Mouse (Mus musculus) myocyte (in vitro differentiated cells): ENCODE measurements around the gene Mnat1. TPM values are rescaled to one million over a fixed set of nuclear protein-coding genes. Genes with fewer than 3 reads are reported as not detected.

ENCODE experiments used
- H3K27me3 ChIP-seq: one replicate; pipeline ENCODE4 v1.6.1; 2011; ENCODE audit not compliant: control insufficient read depth, insufficient read depth, insufficient read length
- H3K36me3 ChIP-seq: one replicate; pipeline ENCODE4 v1.6.1; 2011; ENCODE audit not compliant: control insufficient read depth, insufficient read depth
- H3K4me2 ChIP-seq: one replicate; pipeline ENCODE4 v1.6.1; 2011; ENCODE audit warnings: low read depth, control low read depth
- H3K4me3 ChIP-seq: one replicate; pipeline ENCODE4 v1.5.1; 2011; ENCODE audit warnings: mild to moderate bottlenecking, control low read depth, moderate library complexity
- H3K79me2 ChIP-seq: one replicate; pipeline ENCODE4 v1.6.1; 2011; ENCODE audit not compliant: control insufficient read depth, insufficient read depth
- H3ac ChIP-seq: one replicate; pipeline ENCODE4 v1.6.1; 2011; ENCODE audit not compliant: control insufficient read depth, insufficient read length
- CEBPB ChIP-seq: IDR thresholded peaks from 2 replicates; pipeline ENCODE4 v1.6.1; 2011; ENCODE audit warnings: mild to moderate bottlenecking, moderate library complexity; ENCODE audit not compliant: poor library complexity, insufficient read depth, severe bottlenecking
- E2F4 ChIP-seq: IDR thresholded peaks from one replicate; pipeline ENCODE4 v1.6.1; 2011; ENCODE audit warnings: mild to moderate bottlenecking, control low read depth, moderate library complexity; ENCODE audit not compliant: insufficient read depth
- MAX ChIP-seq: IDR thresholded peaks from one replicate; pipeline ENCODE4 v1.6.1; 2011; ENCODE audit warnings: low read depth, mild to moderate bottlenecking, control low read depth
- MYOD1 ChIP-seq, 3 experiments: IDR thresholded peaks; one replicate each; pipeline ENCODE4 v1.6.1; 2011; ENCODE audit warnings: control low read depth in 2 of 3, low read depth in 2 of 3, mild to moderate bottlenecking in 2 of 3, moderate library complexity in 1 of 3; ENCODE audit not compliant: insufficient read length in 2 of 3, control insufficient read depth in 1 of 3
- MYOG ChIP-seq, 3 experiments: IDR thresholded peaks; one replicate each; pipeline ENCODE4 v1.6.1; 2011; ENCODE audit warnings: control low read depth in 2 of 3, low read depth in 2 of 3, mild to moderate bottlenecking in 2 of 3; ENCODE audit not compliant: insufficient read length in 2 of 3, control insufficient read depth in 1 of 3, insufficient read depth in 1 of 3
- POLR2A ChIP-seq: IDR thresholded peaks from one replicate; pipeline ENCODE4 v1.6.1; 2011; ENCODE audit warnings: low read depth, mild to moderate bottlenecking, control low read depth, moderate library complexity; ENCODE audit not compliant: insufficient read length
- POLR2AphosphoS2 ChIP-seq: IDR thresholded peaks from one replicate; pipeline ENCODE4 v1.6.1; 2011; ENCODE audit warnings: low read depth, control low read depth; ENCODE audit not compliant: insufficient read length
- REST ChIP-seq: IDR thresholded peaks from one replicate; pipeline ENCODE4 v1.6.1; 2011; ENCODE audit warnings: mild to moderate bottlenecking, control low read depth, moderate library complexity; ENCODE audit not compliant: insufficient read depth, insufficient read length
- SRF ChIP-seq: IDR thresholded peaks from one replicate; pipeline ENCODE4 v1.6.1; 2011; ENCODE audit warnings: low read depth; ENCODE audit not compliant: control insufficient read depth, insufficient read length
- TCF12 ChIP-seq: IDR thresholded peaks from one replicate; pipeline ENCODE4 v1.6.1; 2011; ENCODE audit warnings: mild to moderate bottlenecking, control low read depth; ENCODE audit not compliant: poor library complexity, insufficient read depth, severe bottlenecking
- TCF3 ChIP-seq: IDR thresholded peaks from one replicate; pipeline ENCODE4 v1.6.1; 2011; ENCODE audit warnings: low read depth, control low read depth; ENCODE audit not compliant: insufficient read length
- USF1 ChIP-seq: IDR thresholded peaks from one replicate; pipeline ENCODE4 v1.6.1; 2011; ENCODE audit warnings: low read depth, mild to moderate bottlenecking, control low read depth, moderate library complexity
- polyA plus RNA-seq: library from polyadenylated mRNA; unstranded; fragments of >200 nt; fragmentation: generic; extraction: Trizol; gene quantifications from one replicate; pipeline ENCODE4 v1.2.1, GENCODE M21; 2012; ENCODE audit warnings: missing spikeins

Mnat1 gene
- polyA plus RNA-seq, 1 experiment, result 30.4 TPM

DNA sequence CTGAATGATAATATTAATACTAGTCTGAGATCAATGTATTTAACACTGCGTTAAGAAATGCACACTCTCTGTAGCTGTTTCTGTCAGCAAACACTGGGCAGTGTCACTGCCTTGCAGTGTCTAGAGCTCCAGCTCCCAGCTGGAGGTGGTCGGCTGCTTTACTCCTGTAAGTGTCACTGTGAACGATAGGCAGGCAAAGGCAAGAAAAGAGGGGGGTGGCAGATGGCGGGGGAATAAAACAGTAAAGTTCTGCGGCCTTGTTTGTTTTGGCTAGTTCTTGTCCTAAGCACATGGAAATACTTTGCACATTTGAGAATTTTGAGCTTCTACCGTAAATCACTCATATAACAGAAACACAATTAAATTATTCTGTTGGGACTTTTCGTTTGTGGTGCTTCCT is 75.9 kb downstream of the Mnat1 start:
- Histone ChIP-seq H3K36me3 (peaks cover 3% of the 10 kb centered on the region), H3K27me3 (no peaks in the 10 kb centered on the region), H3K79me2 (peaks cover 14% of the 10 kb centered on the region), H3K4me3 (no peak overlapping the region), H3K4me2 (no peak overlapping the region), H3ac (no peak overlapping the region)
- TF ChIP-seq CEBPB (no peak), POLR2AphosphoS2 (no peak), POLR2A (no peak), MYOD1 (IDR thresholded peaks at IDR 0.05; ENCODE audit: control insufficient read depth in 1 of 3, insufficient read length in 2 of 3, low read depth in 2 of 3) (no peak)

DNA sequence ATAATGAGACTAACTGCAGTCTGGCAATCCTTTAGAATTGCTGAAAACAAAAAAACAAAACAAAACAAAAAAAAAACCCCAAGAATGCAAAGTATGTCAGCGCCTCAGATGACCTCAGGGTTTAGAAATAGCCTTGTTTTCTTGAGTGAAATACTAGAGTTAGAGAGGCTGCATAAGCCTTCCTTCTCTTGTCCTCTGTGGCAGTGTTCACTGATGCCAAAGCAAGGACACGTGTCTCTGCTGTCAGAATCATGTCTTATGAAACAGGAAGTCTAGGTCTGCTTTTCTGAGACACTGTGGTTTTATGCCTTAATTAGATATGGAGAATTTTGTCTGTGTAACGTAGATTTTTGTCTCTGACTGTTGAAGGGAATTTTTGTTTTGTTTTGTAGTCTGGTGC is 78.1 kb downstream of the Mnat1 start:
- TF ChIP-seq MAX (no peak), USF1 (peak; percentile 65), POLR2A (no peak), SRF (no peak), REST (no peak), POLR2AphosphoS2 (no peak), TCF12 (no peak)
- Histone ChIP-seq H3K4me3 (no peak overlapping the region), H3K4me2 (peak overlapping the region; percentile 46), H3K79me2 (peaks cover 14% of the 10 kb centered on the region), H3ac (no peak overlapping the region), H3K36me3 (no peaks in the 10 kb centered on the region), H3K27me3 (no peaks in the 10 kb centered on the region)

DNA sequence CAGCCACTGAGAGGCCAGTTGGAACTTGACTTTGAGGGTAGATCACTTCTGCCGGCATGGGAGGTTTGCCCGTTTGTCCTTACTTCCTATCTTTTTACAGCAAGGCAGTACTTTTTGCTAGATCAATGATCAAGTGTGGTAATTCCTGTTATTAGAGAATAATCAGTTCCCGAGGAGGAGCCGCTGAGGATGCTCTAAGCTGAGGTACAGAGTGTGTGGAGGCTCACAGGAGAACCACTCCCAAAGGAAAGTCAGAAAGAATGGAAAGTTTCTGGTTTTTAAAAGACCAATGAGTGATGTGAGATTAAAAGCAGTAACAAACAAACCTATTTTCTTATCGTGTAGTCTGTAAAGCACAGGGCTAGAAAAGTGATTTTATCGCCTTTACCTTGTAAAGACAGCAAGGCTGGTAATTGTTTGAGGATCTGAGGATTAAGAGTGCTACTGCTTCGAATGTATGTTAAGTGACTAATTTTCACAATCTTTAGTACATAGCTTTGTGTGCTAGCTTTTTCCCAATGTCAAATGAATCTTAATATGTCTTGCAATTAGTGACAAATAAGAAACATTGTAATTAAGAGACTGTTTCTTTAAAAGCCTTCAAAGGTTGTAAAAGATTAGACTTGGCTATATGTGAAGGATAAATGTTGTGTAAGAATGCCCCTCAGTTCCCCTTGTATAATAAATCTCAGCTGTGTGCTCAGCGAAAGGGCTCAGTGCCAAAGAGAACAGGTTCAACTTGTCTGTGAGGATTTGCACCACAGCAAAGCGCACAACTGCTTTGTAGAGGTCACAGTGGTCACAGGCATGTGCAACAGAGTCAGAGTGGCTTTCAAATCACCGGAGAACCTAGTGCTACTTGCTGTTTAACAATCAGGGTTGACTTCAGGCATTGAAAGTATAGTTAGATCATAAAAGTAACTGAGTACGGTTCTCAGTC is 82.5 kb downstream of the Mnat1 start:
- H3K27me3 ChIP-seq, result no peaks in the 10 kb centered on the region
- no peak overlapping the region for H3ac ChIP-seq
- H3K36me3 ChIP-seq, result no peaks in the 10 kb centered on the region
- H3K4me3 ChIP-seq, result no peak overlapping the region
- peak overlapping the region; percentile 62 for H3K4me2 ChIP-seq
- peaks cover 17% of the 10 kb centered on the region for H3K79me2 ChIP-seq
- TF ChIP-seq POLR2AphosphoS2 (no peak), REST (no peak), POLR2A (no peak), SRF (no peak), TCF3 (no peak), USF1 (no peak), E2F4 (no peak), TCF12 (peak; percentile 36), MAX (no peak), MYOD1 (IDR thresholded peaks at IDR 0.05; ENCODE audit: control insufficient read depth in 1 of 3, insufficient read length in 2 of 3, low read depth in 2 of 3) (peak in 2 of 3 experiments; percentile 53 to 55), CEBPB (peak; percentile 63; the same call in 1 of the 2 replicates), MYOG (IDR thresholded peaks at IDR 0.05; ENCODE audit: control insufficient read depth in 1 of 3, insufficient read depth in 1 of 3, insufficient read length in 2 of 3, low read depth in 2 of 3) (peak in 1 of 3 experiments; percentile 45)

DNA sequence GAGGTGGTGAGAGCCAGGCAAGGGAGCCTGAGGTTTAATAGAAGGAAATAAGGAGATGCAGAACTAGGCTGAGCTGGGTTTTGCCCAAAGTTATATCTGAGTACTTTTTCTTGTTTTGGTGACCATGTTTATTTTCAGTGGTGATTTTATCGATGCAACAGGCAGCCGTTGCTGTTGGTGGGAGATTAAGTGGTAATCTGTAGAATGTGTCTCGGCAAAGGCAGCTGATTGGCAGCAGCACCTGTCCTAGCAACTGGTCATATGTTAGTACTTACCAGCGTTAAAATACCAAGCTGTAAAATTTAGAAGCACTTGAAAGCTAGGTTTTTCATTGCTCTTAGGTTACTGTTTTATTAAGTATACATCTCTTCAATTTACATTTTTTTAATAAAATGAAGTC is 83.5 kb downstream of the Mnat1 start:
- no peak overlapping the region for H3K4me3 ChIP-seq
- peak overlapping the region; percentile 62 for H3K4me2 ChIP-seq
- no peaks in the 10 kb centered on the region for H3K27me3 ChIP-seq
- H3ac ChIP-seq, result no peak overlapping the region
- peaks cover 17% of the 10 kb centered on the region for H3K79me2 ChIP-seq
- TF ChIP-seq SRF, result no peak
- TF ChIP-seq USF1, result no peak
- TF ChIP-seq TCF3, result peak; percentile 88
- peak; percentile 96 for TF ChIP-seq TCF12
- TF ChIP-seq MYOD1 (IDR thresholded peaks at IDR 0.05; ENCODE audit: control insufficient read depth in 1 of 3, insufficient read length in 2 of 3, low read depth in 2 of 3), result peak; percentile 99
- no peak for TF ChIP-seq E2F4
- no peak for TF ChIP-seq MAX
- TF ChIP-seq CEBPB, result no peak; the same call in 1 of the 2 replicates
- TF ChIP-seq MYOG (IDR thresholded peaks at IDR 0.05; ENCODE audit: control insufficient read depth in 1 of 3, insufficient read depth in 1 of 3, insufficient read length in 2 of 3, low read depth in 2 of 3), result peak in 2 of 3 experiments; percentile 63 to 79
- TF ChIP-seq REST, result no peak
- H3K36me3 ChIP-seq, result no peaks in the 10 kb centered on the region

DNA sequence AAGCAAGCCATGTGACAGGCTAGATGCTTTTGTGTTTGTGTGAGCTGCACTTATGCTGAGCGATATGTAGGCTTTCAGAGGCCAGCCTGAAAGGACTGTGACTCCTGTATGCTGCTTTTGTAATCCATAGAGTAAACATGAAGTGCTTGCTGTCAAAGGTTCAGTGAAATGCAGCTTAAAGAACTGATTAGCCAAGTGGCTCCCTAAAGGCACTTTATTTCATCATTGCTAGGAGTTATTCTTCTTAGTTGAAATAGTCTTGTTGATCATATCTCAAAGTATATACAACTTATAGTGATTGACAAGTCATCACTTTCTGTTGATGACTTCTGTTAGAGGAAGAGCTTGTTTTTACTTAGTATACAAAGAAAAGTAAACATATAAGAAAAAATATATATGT is 83.9 kb downstream of the Mnat1 start:
- Histone ChIP-seq H3K36me3 (no peaks in the 10 kb centered on the region), H3ac (no peak overlapping the region), H3K27me3 (no peaks in the 10 kb centered on the region), H3K4me3 (no peak overlapping the region), H3K79me2 (peaks cover 17% of the 10 kb centered on the region), H3K4me2 (peak overlapping the region; percentile 62)
- no peak for TF ChIP-seq MAX
- no peak for TF ChIP-seq POLR2AphosphoS2
- TF ChIP-seq SRF, result no peak
- no peak for TF ChIP-seq POLR2A
- no peak for TF ChIP-seq MYOD1 (IDR thresholded peaks at IDR 0.05; ENCODE audit: control insufficient read depth in 1 of 3, insufficient read length in 2 of 3, low read depth in 2 of 3)
- TF ChIP-seq TCF3, result no peak
- no peak for TF ChIP-seq REST
- no peak for TF ChIP-seq CEBPB
- no peak for TF ChIP-seq TCF12
- no peak for TF ChIP-seq USF1
- no peak for TF ChIP-seq MYOG (IDR thresholded peaks at IDR 0.05; ENCODE audit: control insufficient read depth in 1 of 3, insufficient read depth in 1 of 3, insufficient read length in 2 of 3, low read depth in 2 of 3)
- no peak for TF ChIP-seq E2F4
